Mouse (Mus musculus): ENCODE measurements at regions not wholly inside any gene's neighbourhood (a gene's known extent, or its start where the extent isn't known, plus 50 kb on each side); places are given as distances from the start of the nearest gene placed in this dataset.

- no peak for TF ChIP-seq CTCF (IDR thresholded peaks at IDR 0.05)
- TF ChIP-seq EP300 (IDR thresholded peaks at IDR 0.05), result no peak
Measured at GRCm38 (mm10) chr19:44686061-44686460, 69.8 kb upstream of the Pax2 start.
